In genomic region chr2:44380225-44380624, GRCm38 (mm10) we compare ENCODE assay signal across 31 mouse cellular contexts.
"Had no signal": no experiment of that assay in that cellular context is flagged by ENCODE, and none has a peak within 500 bp of the region (broad histone marks: within the 10 kb centered on the region; RNA-seq: fewer than 3 reads in every experiment).

No protein-coding gene starts in this region.

- H3K27ac ChIP-seq: limb, embryonic 10.5 days; limb, embryonic 12.5 days; limb, embryonic 13.5 days; limb, embryonic 15.5 days; liver, embryonic 12.5 days; liver, embryonic 13.5 days; liver, embryonic 14.5 days; liver, embryonic 15.5 days; lung, embryonic 15.5 days; macrophage; midbrain, embryonic 10.5 days; midbrain, embryonic 12.5 days; midbrain, embryonic 13.5 days; midbrain, embryonic 15.5 days had no signal

- H3K27me3 ChIP-seq: limb, embryonic 12.5 days; limb, embryonic 13.5 days; limb, embryonic 15.5 days; liver, embryonic 12.5 days; liver, embryonic 13.5 days; liver, embryonic 15.5 days; lung, embryonic 15.5 days; megakaryocyte, embryonic 14.5 days; midbrain, embryonic 12.5 days; midbrain, embryonic 13.5 days; midbrain, embryonic 15.5 days had no signal

- H3K4me2 ChIP-seq: limb, embryonic 12.5 days; limb, embryonic 13.5 days; limb, embryonic 15.5 days; liver, embryonic 11.5 days; liver, embryonic 12.5 days; liver, embryonic 13.5 days; liver, embryonic 15.5 days; lung, embryonic 14.5 days; lung, embryonic 15.5 days; midbrain, embryonic 11.5 days; midbrain, embryonic 12.5 days; midbrain, embryonic 13.5 days; midbrain, embryonic 15.5 days had no signal

- H3K4me1 ChIP-seq: limb, embryonic 10.5 days; limb, embryonic 12.5 days; liver, embryonic 12.5 days; liver, embryonic 13.5 days; liver, embryonic 15.5 days; lung, embryonic 15.5 days; megakaryocyte, embryonic 14.5 days; midbrain, embryonic 10.5 days; midbrain, embryonic 12.5 days; midbrain, embryonic 13.5 days; midbrain, embryonic 15.5 days had no signal

- ATAC-seq: liver, embryonic 12.5 days; liver, postnatal 0 days; lung, postnatal 0 days; midbrain, embryonic 13.5 days; midbrain, embryonic 15.5 days; midbrain, embryonic 16.5 days had no signal

- DNase-seq: left cerebral cortex, postnatal 4 days; liver; liver, embryonic 13.5 days; liver, postnatal 0 days; lung, adult 18-20 months; lung, adult 2 months; lung, embryonic 14.5 days; lung, postnatal 10 days; lung, postnatal 14 days; lung, postnatal 36 days; lung, postnatal 4 days; midbrain, embryonic 14.5 days had no signal

- H3K4me3 ChIP-seq: limb, embryonic 10.5 days; limb, embryonic 12.5 days; limb, embryonic 13.5 days; limb, embryonic 15.5 days; liver, embryonic 12.5 days; liver, embryonic 13.5 days; liver, embryonic 15.5 days; lung, embryonic 15.5 days; megakaryocyte, embryonic 14.5 days; midbrain, embryonic 10.5 days; midbrain, embryonic 12.5 days; midbrain, embryonic 13.5 days; midbrain, embryonic 15.5 days; myocyte had no signal

- H3K9me3 ChIP-seq: limb, embryonic 10.5 days; limb, embryonic 12.5 days; limb, embryonic 13.5 days; limb, embryonic 15.5 days; liver, embryonic 12.5 days; liver, embryonic 13.5 days; liver, embryonic 15.5 days; lung, embryonic 15.5 days; megakaryocyte, embryonic 14.5 days; midbrain, embryonic 10.5 days; midbrain, embryonic 12.5 days; midbrain, embryonic 13.5 days; midbrain, embryonic 15.5 days had no signal

- H3K9ac ChIP-seq: limb, embryonic 12.5 days; limb, embryonic 13.5 days; limb, embryonic 15.5 days; liver, embryonic 12.5 days; liver, embryonic 13.5 days; liver, embryonic 14.5 days; liver, embryonic 15.5 days; liver, postnatal 0 days; lung, embryonic 14.5 days; lung, embryonic 15.5 days; midbrain, embryonic 12.5 days; midbrain, embryonic 13.5 days; midbrain, embryonic 15.5 days had no signal

- H3K36me3 ChIP-seq: limb, embryonic 10.5 days; limb, embryonic 12.5 days; limb, embryonic 13.5 days; limb, embryonic 15.5 days; liver, embryonic 12.5 days; liver, embryonic 13.5 days; liver, embryonic 15.5 days; lung, embryonic 15.5 days; midbrain, embryonic 10.5 days; midbrain, embryonic 12.5 days; midbrain, embryonic 13.5 days; midbrain, embryonic 15.5 days had no signal
